Mouse (Mus musculus) forebrain, embryonic 16.5 days (tissue): Measurements from ENCODE around the gene Cox7a1. TPM values are rescaled to one million over a fixed set of nuclear protein-coding genes. Genes with fewer than 3 reads are reported as not detected.

ENCODE experiments used
- ATAC-seq: fragments of 200-750 bp; cut with Nextera tagmentation; 2 replicates; pipeline ENCODE4 v1.8.0; 2017; ENCODE audit warnings: mild to moderate bottlenecking, moderate library complexity
- H3K27ac ChIP-seq: fragments of 300-500 bp; sonication (generic); 2 replicates; pipeline ENCODE4 v1.5.1; 2014; ENCODE audit warnings: low read length, control low read depth
- H3K27me3 ChIP-seq: fragments of 300-500 bp; sonication (generic); replicated peaks from 2 replicates; pipeline ENCODE4 v1.6.1; 2014; ENCODE audit warnings: low read length; ENCODE audit not compliant: control insufficient read depth, insufficient read depth
- H3K36me3 ChIP-seq: fragments of 300-500 bp; sonication (generic); 2 replicates; pipeline ENCODE4 v1.6.1; 2014; ENCODE audit not compliant: control insufficient read depth, insufficient read depth
- H3K4me1 ChIP-seq: fragments of 300-500 bp; sonication (generic); replicated peaks from 2 replicates; pipeline ENCODE4 v1.6.1; 2014; ENCODE audit warnings: low read length; ENCODE audit not compliant: control insufficient read depth, insufficient read depth
- H3K4me2 ChIP-seq: fragments of 300-500 bp; sonication (generic); 2 replicates; pipeline ENCODE4 v1.6.1; 2014; ENCODE audit warnings: mild to moderate bottlenecking, low read length, control low read depth
- H3K4me3 ChIP-seq: fragments of 300-500 bp; sonication (generic); replicated peaks from 2 replicates; pipeline ENCODE4 v1.5.1; 2014; ENCODE audit warnings: mild to moderate bottlenecking, low read length, control low read depth
- H3K9ac ChIP-seq: fragments of 300-500 bp; sonication (generic); replicated peaks from 2 replicates; pipeline ENCODE4 v1.6.1; 2014; ENCODE audit warnings: low read depth, low read length, control low read depth
- H3K9me3 ChIP-seq: fragments of 300-500 bp; sonication (generic); 2 replicates; pipeline ENCODE4 v1.6.1; 2016; ENCODE audit warnings: low read length; ENCODE audit not compliant: control insufficient read depth
- WGBS: fragments of 180-500 bp; shearing (Covaris S2); extraction: QIAGEN DNeasy Blood & Tissue Kit; methylation state at CpG from one replicate; pipeline ENCODE4 v1.1.7; 2014; 5-methylcytosine and 5-hydroxymethylcytosine counted together
- polyA plus RNA-seq: library from polyadenylated mRNA; unstranded; fragments of >200 nt; fragmentation: Nextera tagmentation; extraction: Ambion mirVana; gene quantifications from 2 replicates; pipeline ENCODE4 v1.2.1, GENCODE M21; 2015

Gene Cox7a1
- polyA plus RNA-seq, 1 experiment from 2014 or later, result 4.1 TPM

DNA sequence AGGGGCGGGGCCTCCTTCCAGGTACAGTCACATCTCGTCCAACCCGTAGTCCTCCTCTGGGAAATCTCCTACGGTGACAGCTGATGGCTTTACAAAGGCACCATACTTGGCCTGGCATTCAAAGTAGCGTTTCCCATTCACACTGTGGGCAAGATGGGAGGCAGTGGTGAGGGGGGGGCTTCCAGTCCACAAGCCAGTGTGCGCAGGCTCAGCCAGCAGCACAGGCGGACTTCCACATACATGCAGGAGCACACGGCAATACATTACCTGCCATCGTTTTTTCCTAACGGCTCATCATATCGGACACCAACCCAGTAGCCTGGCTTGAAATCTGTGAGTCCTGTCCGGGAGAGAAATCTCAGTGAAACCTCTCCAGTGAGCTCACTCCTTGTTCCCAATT, 40.3 kb downstream of the Cox7a1 start:
- Histone ChIP-seq H3K4me3 (no peak overlapping the region), H3K9ac (no peak overlapping the region), H3K27ac (no peak overlapping the region), H3K27me3 (no peaks in the 10 kb centered on the region), H3K4me1 (peaks cover 5% of the 10 kb centered on the region), H3K9me3 (no peaks in the 10 kb centered on the region; the same call in 1 of the 2 replicates), H3K4me2 (no peak overlapping the region), H3K36me3 (peaks cover 24% of the 10 kb centered on the region)
- ATAC-seq, result no peak
- WGBS, result 89% methylated on average over 12 of the region's 12 CpGs

DNA sequence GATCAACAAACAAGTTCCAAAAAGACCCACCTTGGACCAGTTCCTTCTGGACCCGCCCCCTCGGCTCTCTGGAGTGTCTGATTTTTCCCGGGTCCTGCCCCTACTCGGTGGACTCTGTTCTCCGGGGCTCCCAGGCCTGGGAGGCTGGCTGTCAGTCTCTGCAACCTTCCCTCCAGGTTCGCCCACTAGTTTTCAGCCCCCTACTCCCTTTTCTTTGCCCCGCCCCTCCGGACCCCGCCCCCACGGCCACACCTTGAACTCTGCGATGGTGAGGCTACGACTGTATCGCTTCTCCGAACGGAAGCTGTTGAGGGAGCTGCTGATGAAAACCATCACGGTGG, 47.4 kb downstream of the Cox7a1 start:
- Histone ChIP-seq H3K27me3 (no peaks in the 10 kb centered on the region), H3K27ac (peak overlapping the region; percentile 97), H3K9me3 (no peaks in the 10 kb centered on the region), H3K4me2 (peak overlapping the region; percentile 79), H3K9ac (peak overlapping the region; percentile 59), H3K4me3 (peak overlapping the region; percentile 55), H3K36me3 (peaks cover 7% of the 10 kb centered on the region; the same call in 1 of the 2 replicates), H3K4me1 (peaks cover 20% of the 10 kb centered on the region)
- ATAC-seq, result no peak; the same call in 1 of the 2 replicates
- 1% methylated on average over 16 of the region's 16 CpGs for WGBS

DNA sequence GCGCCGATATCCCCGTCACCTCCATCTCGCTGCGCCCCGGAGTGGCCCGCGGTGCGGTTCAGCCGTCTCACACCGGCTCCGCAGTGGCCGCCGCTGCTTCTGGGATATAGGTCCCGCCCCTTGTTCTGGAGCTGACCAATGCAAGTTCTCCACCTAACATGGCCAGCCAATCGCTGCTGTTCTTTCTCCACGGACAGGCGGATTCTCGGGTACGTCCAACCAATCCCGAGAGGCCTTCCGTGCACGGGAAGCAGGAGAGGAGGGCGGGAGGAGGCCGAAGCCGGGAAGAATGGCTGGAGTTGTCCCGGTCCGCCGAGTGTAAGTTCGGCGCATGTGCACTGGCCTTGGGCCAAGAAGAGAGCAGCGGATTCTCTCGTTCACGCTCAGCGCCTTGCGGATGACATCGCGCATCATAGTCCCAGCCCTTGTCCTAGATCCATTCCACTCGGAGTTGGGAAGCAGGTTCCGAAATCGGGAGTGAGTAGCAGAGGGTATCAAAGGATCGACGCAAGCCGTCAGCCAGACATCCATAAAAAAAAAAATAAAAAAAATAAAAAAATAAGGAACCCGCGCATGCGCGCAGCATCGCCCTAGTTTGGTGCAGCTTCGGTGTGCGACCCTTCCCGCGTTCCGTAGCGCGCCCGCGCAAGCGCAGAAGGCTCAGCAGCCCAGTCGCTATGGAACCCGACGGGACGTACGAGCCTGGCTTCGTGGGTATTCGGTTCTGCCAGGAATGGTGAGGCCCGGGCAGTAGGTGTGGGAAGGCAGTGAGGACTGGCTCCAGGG, 47.9 kb downstream of the Cox7a1 start, which contains the start of the genes Polr2i and Tbcb:
TSS of gene Polr2i (plus strand) at position 280 of the 786 bp plus-strand sequence.
TSS of gene Tbcb (minus strand) at position 604 of the 786 bp plus-strand sequence.
- Histone ChIP-seq H3K4me1 (peaks cover 20% of the 10 kb centered on the region), H3K4me2 (peak within 1 kb of the TSS; percentile 79), H3K9me3 (no peaks in the 10 kb centered on the region), H3K4me3 (peak within 1 kb of the TSS; percentile 55), H3K9ac (peak within 1 kb of the TSS; percentile 66), H3K36me3 (peaks cover 2% of the 10 kb centered on the region; the same call in 1 of the 2 replicates), H3K27me3 (no peaks in the 10 kb centered on the region), H3K27ac (peak within 1 kb of the TSS; percentile 97)
- peak; percentile 96 for ATAC-seq
- under 1% methylated on average over 67 of the region's 67 CpGs for WGBS

DNA sequence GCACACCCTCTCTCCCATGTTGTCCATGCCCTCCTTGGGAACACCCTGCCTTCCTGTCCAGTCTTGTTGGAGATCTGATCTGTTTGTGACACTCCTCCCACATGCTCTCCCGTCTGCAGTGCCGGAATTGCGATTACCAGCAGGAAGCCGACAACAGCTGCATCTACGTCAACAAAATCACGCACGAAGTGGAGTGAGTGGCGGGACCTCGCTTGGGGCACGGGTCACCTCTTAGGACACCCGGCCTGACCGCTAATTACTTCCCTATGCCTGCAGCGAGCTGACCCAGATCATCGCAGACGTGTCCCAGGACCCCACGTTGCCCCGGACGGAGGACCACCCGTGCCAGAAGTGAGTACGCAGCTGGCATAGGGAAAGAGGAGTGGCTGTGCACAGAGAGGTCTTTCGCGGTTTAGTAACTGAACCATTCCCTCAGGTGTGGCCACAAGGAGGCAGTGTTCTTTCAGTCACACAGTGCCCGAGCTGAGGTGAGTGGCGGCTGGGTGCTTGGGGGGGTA, 48.7 kb downstream of the Cox7a1 start:
- peak overlapping the region; percentile 60 for H3K4me2 ChIP-seq
- 3% methylated on average over 24 of the region's 24 CpGs for WGBS
- H3K4me1 ChIP-seq, result peaks cover 20% of the 10 kb centered on the region
- ATAC-seq, result no peak
- H3K27me3 ChIP-seq, result no peaks in the 10 kb centered on the region
- H3K9me3 ChIP-seq, result no peaks in the 10 kb centered on the region
- no peaks in the 10 kb centered on the region; the same call in 1 of the 2 replicates for H3K36me3 ChIP-seq
- peak overlapping the region; percentile 97 for H3K27ac ChIP-seq
- peak overlapping the region; percentile 55 for H3K4me3 ChIP-seq
- H3K9ac ChIP-seq, result peak overlapping the region; percentile 66

DNA sequence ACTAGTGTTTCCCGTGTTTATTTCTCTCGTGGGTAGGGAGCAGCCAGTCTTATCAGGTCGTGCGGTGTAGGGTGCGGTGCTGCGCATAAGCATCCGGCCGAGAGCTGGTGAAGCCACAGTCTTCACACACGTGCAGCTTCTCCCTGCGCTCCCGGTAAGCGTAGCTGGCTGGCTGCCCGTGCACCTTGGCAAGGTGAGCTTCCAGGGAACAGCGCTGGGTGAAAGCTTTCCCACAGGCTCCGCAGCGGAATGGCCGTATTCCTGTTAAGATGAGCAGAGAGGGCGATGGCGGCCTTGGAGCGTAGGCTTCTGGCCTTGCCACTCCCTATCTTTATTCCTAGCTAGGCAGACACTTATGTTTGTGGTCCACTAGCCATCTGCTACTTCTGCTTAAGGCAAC, 49.4 kb downstream of the Cox7a1 start:
- Histone ChIP-seq H3K27me3 (no peaks in the 10 kb centered on the region), H3K9me3 (no peaks in the 10 kb centered on the region), H3K9ac (no peak overlapping the region), H3K27ac (no peak overlapping the region), H3K4me1 (peaks cover 20% of the 10 kb centered on the region), H3K4me3 (no peak overlapping the region), H3K4me2 (peak overlapping the region; percentile 60; the same call in 1 of the 2 replicates), H3K36me3 (no peaks in the 10 kb centered on the region)
- ATAC-seq, result no peak
- WGBS, result 91% methylated on average over 20 of the region's 20 CpGs

DNA sequence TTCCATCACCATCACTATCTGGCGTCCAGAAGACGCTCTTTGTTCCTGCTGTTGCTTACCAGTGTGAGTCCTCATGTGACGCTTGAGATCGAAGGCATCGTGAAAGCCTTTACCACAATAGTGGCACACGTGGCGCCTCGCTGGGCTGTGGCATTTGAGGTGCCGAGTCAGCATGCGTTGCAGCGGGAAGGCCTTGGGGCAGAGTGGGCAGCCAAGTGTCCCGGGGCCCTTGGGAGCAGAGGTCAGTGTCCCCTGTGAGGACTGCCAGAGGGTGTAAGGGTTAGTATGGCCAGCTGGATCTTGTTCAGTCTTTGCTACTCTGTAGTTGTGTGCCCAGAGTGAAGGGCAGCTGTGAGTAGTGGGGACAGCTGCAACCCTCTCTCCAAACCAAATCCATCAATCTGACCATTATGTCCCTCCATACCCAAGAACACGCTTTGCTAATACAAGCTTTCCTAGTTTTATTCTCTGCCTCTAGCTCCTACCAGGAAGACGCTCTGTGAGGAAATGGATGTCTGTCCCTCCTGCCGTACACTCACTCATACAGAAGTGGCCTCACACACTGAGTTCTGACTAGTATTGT, 50.4 kb downstream of the Cox7a1 start:
- no peak overlapping the region for H3K27ac ChIP-seq
- 93% methylated on average over 15 of the region's 15 CpGs for WGBS
- H3K9me3 ChIP-seq, result no peaks in the 10 kb centered on the region
- peaks cover 20% of the 10 kb centered on the region for H3K4me1 ChIP-seq
- H3K4me3 ChIP-seq, result no peak overlapping the region
- ATAC-seq, result no peak
- no peaks in the 10 kb centered on the region for H3K36me3 ChIP-seq
- no peak overlapping the region for H3K4me2 ChIP-seq
- H3K9ac ChIP-seq, result no peak overlapping the region
- H3K27me3 ChIP-seq, result no peaks in the 10 kb centered on the region

DNA sequence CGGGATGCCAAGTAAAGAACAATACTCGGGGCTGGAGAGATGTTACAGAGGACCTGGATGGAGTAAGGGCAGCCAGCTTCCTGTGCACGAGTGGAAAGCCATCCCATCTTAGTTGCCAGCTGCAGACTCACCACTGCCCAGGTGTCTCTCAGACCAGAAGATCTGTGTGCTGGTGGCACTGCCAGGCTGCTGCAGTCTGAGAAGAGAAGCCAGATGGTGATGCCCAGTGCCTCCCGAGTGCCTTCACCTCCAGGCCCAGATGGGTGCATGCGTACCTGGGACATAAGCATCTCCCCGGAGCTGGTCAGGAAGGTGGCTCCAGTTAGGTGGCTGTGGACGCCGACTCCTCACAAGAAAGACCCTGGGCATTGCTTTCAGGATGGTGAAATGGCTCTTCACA, 51.1 kb downstream of the Cox7a1 start:
- H3K4me1 ChIP-seq, result peaks cover 20% of the 10 kb centered on the region
- no peaks in the 10 kb centered on the region for H3K27me3 ChIP-seq
- no peak overlapping the region for H3K9ac ChIP-seq
- no peak overlapping the region for H3K4me3 ChIP-seq
- ATAC-seq, result no peak
- no peak overlapping the region for H3K27ac ChIP-seq
- WGBS, result 94% methylated on average over 8 of the region's 8 CpGs
- H3K4me2 ChIP-seq, result no peak overlapping the region
- H3K36me3 ChIP-seq, result no peaks in the 10 kb centered on the region
- no peaks in the 10 kb centered on the region for H3K9me3 ChIP-seq

DNA sequence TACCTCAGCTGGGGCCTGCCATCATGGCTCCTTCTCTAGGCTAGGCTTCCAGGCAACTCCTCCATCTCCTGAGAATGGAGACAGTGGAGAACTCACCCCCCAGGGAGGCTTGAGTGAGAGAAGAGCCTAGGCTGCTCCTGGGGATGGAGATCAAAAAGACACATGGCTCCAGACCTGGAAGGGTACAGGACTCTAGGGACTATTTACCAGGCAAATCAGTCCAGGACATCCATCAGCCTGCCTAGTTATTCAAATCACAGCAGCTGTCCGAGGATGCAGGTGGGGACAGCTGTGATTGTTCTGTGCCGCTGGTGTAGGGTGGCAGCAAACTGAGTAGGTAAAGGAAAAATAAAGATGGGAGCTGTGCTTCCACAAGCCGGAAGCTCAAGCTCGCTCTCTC, 51.7 kb downstream of the Cox7a1 start, which contains the start of gene Ovol3:
TSS of gene Ovol3 (minus strand) at position 101 of the 400 bp plus-strand sequence.
- Histone ChIP-seq H3K27me3 (no peaks in the 10 kb centered on the region), H3K4me3 (no peak within 1 kb of the TSS), H3K4me2 (no peak within 1 kb of the TSS), H3K9me3 (no peaks in the 10 kb centered on the region), H3K4me1 (peaks cover 17% of the 10 kb centered on the region), H3K9ac (no peak within 1 kb of the TSS), H3K36me3 (no peaks in the 10 kb centered on the region), H3K27ac (no peak within 1 kb of the TSS)
- ATAC-seq, result no peak
- WGBS, result 89% methylated on average over 4 of the region's 4 CpGs
